Mouse (Mus musculus): ENCODE data around the gene Olig3.

Gene Olig3

DNA sequence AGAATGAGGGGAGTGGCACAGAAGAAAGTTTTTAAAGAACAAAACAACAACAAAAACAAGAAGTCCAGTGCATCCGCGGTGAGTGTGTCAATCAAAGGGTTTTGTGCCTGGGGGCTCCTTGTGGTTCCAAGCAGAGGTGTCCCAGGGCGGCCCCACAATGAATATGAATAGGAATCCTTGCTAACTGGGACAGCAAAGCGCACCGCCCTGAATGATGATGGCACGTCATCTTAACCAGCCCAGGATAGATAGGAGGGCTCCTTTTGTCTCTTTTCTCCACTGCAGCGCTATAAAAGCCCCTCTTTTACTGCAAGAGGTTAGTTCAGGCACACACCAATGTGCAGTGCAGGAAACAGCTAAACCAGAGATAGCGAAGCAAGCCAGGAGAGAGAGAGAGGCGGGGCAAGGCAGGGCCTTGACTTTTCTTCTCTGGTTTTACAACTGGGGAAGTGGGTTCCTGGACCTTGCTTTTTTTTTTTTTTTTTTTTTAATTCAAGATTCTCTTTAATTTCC lies at the start of gene Olig3:
Gene Olig3 (plus strand): TSS at position 463 of the 513 bp plus-strand sequence.
- DNase-seq (ENCODE audit: low read depth, low spot score) = no peak

DNA sequence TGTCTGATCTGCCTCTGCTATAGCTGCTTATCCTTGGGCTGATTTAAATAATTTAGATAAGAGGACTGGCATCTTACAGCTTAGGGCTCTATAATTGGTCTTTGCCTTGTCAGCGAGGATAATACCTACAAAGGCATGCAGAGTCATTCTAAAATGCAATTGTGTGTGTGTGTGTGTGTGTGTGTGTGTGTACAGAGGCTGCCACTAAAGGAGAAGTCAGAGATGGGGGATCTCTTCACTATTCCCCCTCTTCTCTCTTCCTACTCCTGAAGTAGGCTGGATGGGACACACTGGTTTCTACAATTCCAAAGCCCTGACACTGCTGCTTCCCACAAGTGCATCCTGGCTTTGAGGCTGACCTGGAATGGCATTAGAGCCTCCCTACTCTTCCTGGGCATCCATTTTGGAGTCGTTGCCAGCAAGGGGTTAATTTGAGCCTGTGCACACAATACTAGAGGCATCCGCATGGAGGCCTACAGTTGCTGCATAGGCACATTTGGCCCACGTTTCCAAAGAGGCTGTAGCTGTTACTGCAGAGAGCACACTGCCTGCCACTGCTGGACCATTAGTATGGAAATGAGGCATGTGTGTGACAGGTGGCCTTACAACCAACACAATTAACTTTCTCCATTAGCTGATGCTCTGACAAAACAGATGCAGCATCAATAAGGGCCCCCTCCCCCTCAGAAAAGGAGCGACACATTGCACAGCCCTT lies 46.5 kb upstream of the Olig3 start:
- no peak for DNase-seq (ENCODE audit: low read depth, low spot score)

DNA sequence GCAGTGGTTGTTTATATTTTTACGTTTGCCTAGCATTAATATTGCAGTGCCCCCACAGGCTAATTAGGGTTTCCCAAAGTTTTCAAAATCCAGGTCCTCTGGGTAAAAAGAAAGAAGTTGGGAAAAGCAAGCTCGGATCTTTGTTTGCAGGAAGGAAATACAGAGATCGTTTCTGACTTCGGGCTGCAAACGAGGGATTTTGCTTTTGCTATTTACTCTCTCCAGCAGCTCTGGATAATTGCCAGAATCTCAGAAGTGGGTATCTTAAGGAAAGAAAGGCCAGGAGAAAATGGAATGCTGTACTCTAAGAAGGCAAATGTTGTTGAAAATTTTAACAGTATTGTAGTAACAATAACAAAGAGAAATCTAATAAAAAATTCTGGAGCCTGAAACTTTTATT lies 45.9 kb upstream of the Olig3 start:
- DNase-seq (ENCODE audit: low read depth, low spot score) = no peak

DNA sequence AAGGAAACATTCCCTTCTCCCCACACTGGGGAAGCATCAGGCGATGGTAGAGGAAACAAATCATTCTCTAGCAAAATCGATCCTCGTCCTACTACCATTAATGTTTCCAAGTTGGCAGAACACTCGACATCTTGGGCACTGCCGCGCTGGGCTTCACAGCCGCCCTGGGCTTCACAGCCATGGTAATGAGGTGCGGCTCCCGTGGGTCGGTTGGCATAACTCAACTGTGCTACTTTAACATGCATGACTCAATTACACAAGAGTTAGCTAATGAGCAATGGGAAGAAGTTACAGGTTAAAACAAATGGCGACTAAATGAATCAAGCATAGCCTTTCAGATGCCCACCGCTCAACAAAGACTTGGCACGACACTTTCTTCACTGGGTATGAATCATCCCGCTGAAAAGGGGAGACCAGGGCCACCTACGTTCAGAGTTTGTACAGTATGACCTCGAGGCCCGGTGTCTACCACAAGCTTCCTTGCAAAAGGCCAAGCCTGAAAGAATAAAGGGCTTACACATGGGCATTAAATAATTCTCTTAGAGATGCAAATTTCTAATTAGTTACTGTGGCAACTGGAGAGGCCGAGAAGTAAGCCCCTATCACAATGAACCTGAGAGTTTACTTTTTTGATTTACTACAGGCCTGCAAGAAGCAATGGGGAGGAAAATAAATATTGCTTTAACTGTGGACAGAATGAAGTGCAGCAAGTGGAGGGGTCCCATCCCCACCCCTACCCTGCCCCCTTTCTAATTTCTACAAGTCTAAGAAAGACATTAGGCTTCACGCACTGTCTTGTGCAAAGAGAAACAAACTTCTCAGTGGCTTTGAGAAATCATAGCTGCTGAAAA lies 38.1 kb upstream of the Olig3 start:
- DNase-seq (ENCODE audit: low read depth, low spot score) = no peak

DNA sequence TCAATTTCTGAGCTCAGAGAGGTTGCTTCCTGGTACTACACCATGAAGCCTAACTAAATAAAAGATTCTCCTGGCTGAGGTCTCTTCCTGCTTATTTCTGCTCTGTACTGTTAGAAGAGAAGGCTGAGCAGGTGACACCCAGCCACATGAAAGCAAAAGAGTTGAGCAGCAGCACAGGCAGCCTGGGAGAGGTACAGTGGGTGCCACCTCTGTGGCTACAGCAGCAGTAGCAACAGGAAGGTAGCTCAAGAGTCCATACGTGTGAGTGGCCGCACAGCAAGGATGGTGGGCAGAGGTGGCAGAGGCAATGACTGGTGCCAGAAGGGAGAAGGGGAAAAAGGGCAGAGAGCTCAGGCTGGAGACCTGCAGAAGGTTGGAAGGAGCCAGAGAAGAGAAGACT lies 34.6 kb upstream of the Olig3 start:
- DNase-seq (ENCODE audit: low read depth, low spot score) = no peak

DNA sequence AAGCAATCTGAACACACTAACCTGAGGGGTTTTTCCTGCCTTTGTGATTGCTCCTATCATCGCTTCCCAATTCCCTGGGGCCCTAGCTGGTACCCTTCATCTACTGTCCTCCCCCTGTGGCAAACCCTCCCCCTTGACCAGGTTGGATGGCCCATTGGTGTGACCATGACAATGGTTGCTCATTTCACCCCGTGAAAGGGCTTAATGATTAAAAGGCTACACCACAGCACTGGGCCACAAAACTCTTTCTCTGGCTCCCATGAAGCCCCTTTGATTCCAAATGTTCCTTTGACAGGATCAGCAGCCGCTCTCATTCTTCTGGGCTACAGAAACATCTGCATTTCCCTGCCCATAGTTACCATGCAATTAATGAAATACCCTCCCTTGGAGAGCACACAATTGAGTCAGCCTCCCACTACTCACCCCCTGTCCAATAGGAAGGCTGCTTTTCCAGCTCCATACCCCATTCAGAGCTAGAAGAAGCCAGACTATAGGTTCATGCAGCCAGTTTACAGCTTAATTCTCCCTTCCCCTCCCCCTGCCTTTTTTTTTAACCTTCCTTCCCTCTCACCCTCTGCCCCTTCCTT lies 27.0 kb upstream of the Olig3 start:
- DNase-seq (ENCODE audit: low read depth, low spot score) = no peak

DNA sequence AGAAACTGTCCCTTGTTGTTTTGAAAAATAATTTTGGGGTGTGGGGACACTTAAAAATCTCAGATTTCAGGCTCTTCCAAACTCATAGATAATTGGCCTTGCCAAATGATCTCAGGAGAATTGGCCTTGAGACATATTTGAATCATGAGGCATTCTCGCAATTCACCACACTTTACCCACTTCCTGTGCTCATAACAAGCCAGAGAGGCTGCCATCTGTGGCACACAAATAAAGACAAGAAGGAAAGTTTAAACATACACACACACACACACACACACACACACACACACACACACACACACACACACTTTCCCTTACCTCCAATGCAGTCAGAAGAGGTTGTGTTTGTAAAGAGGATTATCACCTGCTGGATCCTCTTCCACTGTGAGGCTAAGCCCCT lies 22.9 kb upstream of the Olig3 start:
- DNase-seq (ENCODE audit: low read depth, low spot score) = no peak

DNA sequence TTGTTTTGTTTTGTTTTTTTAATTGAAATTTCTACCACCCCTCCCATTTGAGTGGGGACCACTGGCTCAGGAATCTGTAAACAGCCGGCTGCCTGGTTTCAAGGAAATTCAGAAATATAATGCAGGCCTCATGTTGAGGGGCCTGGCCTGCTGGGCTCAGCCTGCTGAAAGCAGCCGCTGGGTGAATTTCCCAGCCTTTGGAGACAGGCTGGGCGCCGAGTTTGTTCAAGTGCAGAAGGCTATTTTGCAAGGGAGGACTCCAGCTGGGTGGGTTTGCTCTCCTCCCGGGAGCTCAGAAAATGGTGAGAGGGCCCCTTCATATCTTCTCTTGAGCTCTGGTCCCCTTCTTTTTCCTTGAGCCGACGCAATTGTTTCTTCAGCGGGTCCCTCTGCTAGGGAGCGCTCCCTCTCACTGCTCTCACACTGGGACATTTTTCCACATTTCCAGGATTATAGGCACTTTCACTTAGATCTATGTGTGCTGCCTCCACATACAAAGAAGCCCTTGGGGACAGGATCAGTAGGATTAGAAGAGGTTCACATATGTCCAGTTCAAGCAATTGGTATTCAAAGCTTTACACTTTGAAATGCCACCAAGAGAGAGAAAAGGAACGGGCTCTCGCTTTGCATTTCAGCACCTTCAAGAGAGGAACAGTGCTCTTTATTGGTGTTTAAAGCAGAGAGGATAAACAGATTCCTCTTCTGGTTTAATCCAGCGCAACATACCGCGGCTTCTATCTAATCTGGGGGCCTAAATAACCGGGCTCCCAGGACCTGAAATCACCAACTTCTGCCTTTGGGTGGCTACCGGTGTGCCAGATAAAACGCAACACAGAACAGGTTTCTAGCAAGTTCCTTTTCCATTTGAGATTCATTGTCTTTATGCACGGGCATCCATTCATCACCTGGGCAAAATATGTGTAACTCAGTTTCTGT lies 17.4 kb upstream of the Olig3 start:
- no peak for DNase-seq (ENCODE audit: low read depth, low spot score)

DNA sequence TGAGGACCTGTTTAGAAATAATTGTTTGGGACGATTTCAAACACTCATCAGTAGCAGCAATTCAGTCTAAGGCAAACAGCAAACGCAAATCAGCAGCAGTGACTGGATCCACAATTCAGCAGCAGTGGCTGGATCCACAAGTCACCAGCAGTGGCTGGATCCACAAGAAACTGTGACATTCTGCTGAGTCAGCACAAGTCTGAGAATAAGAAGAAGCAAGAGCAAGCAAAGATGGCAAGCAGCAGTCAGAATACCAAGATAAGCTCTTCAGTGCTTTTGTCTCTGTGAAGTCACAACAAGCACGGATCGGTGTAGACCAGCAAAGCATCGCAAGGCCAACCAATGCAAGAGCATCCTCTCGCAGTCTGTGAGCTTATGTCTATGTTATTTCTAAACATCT lies 12.3 kb upstream of the Olig3 start:
- no peak for DNase-seq (ENCODE audit: low read depth, low spot score)

DNA sequence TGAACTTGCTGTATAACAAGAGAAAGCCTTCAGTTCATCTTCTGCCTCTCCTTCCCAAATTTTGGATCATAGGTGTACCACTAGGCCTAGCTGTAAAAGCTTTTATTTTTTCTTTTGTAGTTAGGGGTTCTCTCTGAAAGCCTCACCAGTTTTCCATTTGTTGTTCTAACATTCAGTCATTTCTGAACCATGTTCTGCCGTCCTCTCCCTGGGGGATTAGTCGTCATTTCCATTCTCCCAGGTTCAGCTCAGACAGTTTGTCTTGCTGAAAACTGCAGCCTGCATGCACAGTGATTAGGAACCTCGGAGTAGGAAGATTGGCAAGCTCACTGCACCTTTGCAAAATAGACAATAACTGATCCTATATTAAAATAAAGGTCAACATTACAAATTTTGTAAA lies 7.0 kb upstream of the Olig3 start:
- no peak for DNase-seq (ENCODE audit: low read depth, low spot score)

DNA sequence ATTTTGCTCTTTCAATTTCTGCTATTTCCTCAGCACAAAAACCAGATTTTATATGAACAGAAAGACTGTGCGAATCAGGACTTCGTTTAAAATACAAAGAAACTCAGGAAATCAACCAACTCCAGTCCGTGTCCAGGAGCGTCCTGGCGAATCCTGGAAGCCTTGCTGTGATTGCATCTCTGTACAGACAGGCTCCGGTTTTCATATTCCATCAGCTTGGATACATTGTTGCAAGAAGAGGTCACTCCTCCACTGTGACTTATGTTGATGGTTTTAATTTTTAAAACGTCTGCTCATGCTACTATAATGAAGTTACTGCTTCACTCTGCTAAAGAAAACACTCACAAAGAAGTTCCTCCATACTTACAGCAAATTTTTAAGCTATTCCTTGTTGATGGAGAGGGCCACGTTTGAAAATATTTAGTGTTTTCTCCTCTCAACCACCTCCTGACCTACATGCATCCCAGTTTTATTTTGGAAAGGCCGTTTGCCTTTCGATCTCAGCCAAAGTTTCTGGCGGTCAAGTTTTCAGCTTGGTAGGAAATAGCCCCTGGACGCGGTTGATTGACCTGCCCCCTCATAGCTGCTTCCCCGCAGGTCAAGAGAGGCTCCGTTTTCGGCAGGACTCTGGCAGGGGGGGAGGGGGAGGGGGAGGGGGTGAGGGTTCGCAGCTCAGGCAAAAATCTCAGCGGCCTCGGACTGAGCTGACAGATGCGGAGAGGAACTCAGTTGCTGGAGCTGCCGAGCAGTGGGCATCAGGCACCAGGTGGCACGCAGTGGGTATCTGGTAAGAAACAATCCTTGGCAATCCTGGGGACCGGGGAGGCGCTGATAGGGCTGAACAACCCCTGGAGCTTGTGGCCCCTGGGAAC lies 4.1 kb upstream of the Olig3 start:
- DNase-seq (ENCODE audit: low read depth, low spot score) = no peak

DNA sequence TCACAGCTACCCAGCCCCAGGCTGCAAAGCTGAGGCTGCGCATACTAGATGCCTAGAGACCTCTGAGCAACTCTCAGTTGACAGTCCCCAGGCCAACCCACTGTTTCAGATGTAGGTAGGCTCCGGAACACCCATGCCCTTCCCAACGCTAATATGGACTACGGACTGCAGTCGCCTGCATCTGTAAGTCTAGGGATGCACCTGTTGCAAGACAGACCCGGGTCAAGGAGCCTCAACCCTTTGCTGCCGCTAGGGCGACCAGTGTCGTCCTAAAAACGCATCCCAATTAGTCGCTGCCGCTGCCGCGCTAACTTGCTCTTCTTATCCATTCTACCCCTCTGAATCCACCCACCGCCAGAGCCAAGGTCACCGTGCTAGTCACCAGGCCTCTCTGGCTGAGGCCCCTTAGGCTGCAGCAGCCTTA lies 3.4 kb upstream of the Olig3 start:
- no peak for DNase-seq (ENCODE audit: low read depth, low spot score)

DNA sequence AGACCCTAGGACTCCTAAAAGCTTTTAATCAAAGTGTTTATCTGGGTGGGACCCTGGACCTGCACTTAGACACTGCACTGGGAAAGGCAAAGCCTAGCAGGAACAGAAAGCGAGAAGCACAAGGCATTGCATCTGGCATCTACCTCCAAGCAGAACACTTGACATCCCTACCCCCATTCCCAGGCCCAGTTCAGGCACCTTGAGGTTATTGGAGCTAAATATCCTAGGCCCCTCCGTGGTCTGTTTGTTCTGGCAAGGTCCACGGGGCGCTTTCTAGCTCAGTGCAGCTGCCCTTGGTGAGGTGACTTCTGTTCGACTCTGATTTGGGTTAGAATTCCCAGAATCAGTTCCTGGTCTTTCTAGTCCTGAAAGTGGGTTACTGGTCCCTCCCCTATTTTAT lies 2.7 kb upstream of the Olig3 start:
- DNase-seq (ENCODE audit: low read depth, low spot score) = no peak

DNA sequence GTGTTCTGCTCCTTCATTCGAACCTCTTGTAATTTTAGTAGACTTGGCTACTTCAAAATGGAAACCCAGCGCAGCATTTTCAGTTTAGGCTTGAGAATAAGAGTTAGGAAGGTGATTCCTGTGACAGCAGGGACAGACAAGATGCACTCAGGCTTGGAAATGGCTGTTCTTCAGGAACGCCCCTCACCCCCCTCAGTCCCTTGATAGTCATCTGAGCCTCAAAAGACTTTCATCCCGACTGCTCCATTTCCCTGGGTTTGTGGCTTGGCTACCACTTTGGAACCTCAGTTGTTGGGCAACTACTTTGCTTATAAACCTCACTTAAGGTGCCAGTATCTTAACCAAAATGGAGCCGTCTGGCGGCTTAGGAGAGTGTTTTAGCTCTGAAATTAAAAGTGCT lies 2.2 kb upstream of the Olig3 start:
- DNase-seq (ENCODE audit: low read depth, low spot score) = no peak

DNA sequence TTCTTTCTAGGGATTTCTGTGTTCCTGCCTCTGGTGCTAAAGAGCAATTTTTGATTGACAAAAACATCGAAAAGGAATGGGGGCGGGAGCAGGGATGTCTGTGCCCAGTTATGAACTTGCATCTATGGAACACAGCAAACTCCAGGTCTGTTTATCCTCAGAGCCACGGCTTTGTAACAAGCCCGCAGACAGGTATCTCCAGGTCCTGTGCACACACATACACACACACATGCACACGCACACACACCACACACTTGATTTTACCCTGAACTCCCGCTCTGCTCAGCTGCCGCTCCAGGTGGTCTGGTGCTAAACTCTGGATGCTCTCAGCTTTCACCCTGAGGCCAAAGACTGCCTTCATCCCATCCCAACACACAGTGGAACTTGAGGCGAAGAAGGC lies 1.3 kb upstream of the Olig3 start:
- no peak for DNase-seq (ENCODE audit: low read depth, low spot score)

DNA sequence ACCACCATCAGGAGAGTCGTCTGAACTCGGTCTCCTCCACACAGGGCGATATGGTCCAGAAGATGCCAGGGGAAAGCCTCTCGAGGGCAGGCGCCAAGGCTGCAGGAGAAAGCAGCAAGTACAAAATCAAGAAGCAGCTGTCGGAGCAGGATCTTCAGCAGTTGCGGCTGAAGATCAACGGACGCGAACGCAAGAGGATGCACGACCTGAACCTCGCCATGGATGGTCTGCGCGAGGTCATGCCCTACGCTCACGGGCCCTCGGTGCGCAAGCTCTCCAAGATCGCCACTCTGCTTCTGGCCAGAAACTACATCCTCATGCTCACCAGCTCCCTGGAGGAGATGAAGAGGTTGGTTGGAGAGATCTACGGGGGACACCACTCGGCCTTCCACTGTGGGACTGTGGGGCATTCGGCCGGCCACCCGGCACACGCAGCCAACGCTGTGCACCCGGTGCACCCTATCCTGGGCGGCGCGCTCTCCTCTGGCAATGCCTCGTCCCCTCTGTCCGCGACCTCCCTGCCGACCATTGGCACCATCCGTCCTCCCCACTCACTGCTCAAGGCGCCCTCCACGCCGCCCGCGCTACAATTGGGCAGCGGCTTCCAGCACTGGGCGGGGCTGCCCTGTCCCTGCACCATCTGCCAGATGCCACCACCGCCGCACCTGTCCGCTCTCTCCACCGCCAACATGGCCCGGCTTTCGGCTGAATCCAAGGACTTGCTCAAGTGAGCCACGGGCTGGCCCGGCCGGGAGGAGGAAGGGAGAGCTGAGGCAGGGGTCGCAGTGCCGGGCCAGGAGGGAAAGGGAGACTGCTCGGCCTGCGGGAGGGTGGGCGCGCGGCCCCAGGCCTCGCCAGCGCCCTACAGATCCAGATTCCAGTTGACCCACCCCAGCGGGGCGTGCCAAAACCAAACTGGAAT lies 648 bp downstream of the Olig3 start:
- no peak for DNase-seq (ENCODE audit: low read depth, low spot score)

DNA sequence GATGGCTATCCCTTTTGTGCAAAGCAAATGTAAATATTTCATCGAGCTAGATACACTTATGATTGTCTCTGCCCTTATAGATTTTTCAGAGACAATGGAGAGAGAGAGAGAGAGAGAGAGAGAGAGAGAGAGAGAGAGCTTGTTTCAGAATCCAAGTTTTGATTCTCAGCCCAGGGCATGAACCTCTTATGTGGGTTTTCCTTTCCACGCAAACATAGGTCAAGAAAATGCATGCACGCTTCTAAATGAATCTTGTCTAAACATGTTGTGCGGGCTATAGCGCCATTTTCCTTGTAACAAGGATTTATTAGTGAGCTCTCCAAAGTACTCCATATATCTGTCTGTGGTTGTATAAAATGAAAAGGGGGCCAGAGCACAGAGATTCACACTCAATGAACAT lies 1.5 kb downstream of the Olig3 start:
- DNase-seq (ENCODE audit: low read depth, low spot score) = no peak

DNA sequence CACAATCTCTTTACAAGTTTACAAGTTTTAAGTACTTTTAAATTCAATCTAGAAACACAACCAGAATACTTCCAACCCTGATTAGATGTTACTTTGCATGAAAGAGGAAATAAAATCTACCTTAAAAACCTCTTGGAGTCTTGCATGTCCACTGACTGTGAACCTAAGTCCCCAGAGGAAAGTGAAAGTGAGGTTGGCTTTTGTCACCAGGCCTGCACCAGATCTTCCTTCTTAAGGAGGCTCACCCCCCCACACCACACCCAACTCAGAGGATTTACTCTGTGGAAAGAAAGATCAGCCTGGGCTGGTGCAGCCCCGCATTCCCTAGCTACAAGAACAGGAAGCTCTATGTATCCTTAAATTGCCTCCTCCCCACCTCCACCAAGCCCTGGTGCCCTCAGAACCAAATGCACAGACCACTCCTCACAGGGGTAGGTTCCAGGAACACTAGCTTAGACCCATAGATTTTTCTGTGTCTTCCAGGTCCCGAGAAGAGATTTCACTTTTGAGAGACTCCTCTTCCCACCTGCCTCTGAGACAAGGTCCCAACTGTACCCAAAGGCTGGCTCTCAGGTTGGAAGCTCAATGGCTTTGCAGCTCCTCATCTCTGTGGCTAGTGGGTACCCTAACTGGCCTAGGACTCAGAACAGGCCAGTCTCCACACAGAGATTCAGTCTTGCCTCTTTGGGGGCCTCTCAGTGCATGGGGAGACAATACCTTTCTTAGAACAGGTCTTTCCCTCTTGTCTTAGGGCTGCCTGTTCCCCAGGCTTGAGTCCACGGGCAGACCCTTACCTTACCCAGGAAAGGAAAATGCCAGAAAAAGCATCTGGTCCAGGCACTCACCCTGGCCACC lies 4.3 kb downstream of the Olig3 start:
- DNase-seq (ENCODE audit: low read depth, low spot score) = no peak

Data from retina, postnatal 7 days (tissue).